Mouse (Mus musculus) cerebellum, adult 8-10 months (tissue): ENCODE data around the gene Rcor1.

Source experiments
- DNase-seq: peaks from one replicate; pipeline ENCODE4 v3.0.0; 2022

The Rcor1 gene

DNA sequence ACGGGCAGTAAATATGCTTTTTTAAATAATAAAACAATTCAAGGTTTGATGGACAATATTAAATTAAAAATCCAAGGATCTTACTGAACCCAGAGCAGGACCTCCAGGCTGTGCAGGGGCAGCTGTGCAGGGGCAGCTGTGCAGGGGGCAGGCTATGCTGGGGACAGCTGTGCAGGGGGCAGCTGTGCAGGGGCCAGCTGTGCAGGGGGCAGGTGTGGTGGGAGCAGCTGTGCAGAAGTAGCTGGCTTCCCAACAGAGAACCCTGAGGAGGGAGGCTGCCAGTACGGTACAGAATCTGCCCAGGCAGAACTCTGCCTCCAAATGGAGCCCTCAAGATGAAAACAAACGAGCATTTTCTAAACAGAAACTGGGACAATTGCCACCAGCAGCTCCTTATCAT, 96.8 kb downstream of the Rcor1 start:
- DNase-seq = no peak

DNA sequence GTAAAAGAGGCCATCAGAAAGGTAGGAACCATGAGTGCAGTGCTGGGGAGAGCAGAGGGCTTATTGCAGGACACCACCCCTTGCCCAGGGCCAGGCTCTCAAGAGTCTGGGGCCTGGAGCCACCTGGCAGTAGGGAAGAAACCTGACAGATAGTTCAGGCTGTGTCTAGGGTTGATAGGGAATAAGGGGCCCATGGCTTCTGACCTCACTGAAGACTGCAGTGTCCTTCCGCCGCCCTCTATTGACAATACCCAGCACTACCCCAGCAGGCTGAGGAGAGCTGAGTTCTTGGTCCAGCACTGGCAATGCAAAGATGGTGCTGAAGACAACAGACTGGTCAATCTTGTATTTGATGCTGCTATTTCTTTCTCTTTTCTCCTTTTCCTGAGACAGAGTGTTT, 97.9 kb downstream of the Rcor1 start:
- no peak for DNase-seq

DNA sequence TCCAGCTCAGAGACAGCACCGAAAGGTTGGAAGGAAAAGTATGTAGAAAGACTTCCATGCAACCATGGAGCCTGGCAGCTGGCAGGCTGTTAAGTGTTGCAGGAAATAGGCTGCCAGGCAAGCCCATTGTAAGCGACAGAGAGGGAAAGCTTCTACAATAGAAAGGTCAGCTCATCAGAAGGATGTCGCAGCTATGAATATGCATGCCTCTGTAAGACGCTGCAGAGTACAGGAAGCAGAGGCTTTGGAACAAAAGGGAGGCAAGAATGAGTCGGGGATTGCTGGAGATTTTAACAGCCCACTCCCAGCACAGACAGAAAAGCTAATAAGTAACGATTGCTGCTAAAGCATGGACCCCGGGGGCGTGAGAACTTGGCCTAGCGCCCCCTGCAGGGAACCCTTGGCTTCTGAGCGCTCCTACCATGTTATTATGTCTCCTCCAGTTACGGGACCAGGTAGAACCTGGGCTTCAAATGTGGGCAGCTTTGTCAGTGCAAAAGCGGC, 103.9 kb downstream of the Rcor1 start:
- no peak for DNase-seq

DNA sequence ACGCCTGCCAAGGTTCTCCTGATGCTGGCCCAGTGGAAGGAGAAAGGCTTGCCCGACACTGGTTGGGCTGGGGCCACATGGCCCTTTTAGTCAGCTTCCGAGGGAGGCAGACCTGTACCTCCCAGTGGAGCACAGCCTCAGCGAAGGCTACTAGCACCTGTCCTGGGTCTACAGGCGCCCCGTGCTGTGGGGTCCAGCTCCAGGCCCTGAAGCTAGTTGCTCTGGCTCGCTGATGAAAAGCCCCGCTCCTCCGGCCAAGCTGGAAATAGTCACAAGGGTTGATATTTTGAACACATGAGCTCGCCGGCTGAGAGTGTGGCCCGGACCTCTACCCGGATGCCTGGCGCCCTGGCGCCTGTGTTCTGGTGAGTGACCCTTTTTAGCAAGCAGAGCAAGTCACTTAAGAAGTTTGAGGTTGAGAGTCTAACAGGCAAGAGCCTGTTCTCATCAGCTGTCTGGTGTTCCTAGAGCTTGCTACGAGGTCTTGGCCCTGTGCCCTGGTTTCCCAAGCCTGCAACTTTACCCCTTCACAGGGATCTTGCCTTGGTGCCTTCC, 104.4 kb downstream of the Rcor1 start:
- no peak for DNase-seq

DNA sequence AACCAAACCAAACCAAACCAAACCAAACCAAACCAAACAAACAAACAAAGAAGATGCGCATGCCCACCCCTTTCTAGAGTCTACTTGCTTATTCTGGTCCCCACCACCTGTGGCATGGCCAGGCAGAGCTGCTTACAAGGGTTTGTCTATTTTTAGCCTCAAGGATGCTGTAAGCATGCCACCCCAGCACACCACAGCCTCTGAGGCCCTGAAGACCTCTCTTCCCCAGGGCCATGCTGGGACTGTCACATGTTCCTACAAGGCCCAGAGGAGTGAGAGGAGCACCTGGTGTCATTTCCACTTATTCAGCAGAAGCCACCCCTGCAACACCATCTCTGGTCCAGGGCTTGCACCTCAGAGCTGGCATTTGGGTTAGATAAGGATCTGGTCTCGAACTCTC, 105.4 kb downstream of the Rcor1 start:
- no peak for DNase-seq

DNA sequence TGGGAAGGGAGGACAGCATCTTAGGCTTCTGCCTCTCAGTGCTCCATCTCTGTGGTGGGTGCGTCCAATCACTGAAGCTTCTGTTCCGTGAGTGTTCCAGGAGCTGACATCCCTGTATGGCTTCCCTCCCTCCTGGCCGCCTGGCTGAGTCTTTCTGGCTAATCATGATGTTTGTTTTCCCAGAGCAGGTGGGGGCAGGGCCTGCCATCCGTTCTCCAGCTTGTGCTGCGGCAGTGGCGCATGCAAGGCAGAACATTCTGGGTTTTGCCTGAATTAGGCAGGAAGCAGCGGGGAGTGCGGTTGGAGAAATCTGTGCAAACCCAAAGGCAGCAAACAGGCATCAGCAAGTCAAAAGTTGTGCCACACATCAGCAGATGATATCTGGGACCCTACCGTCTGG, 106.1 kb downstream of the Rcor1 start:
- no peak for DNase-seq

DNA sequence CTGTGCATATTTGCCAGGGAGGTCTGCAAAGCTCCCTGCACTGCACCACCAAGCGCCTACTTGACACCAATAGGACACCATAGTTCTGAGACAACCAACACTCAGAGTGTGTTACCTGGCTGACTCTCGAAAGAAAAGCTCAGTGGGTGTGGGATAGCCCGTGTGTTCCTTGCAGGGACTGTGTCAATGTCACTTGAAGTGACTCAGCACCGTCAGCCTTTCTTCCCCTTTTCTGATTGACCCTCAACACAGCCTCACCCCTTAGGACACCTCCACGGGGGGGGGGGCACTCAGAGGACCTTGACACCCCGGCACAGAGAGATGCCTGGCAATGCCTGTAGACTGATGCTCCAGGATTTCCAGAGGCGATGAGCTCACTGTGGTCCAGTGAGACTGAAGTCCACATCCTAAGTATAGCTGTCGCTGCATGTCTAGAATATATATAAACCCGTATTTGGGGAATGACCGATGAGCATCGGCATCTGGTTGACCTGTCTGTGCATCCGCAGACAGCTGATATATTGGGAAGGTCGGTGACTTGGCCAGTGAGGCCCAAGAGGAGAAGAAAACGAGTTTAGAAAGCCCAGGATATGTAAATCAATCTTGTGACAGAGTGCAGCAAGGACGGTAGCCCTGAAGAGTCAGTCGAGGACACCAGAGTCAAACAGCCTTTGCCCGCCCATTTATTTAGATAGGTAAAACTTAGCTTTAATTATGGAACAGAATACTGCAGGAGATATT, 110.5 kb downstream of the Rcor1 start:
- no peak for DNase-seq

DNA sequence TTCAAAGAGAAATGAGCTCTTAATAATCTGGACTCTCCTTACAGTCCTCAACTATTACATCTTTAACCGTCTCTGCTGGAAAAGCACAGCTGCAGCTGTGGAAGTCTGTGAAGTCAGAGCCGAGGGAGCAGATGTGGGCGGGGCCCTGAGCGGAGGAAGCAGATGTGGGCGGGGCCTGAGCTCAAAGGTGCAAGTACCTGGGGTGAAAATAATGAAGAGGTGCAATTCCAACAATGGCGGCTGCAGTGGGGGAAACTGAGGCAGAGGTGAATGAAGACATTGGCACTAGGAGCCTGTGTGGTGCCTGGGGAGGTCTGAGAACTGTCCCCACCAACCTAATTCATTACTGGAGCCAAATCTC, 111.1 kb downstream of the Rcor1 start:
- DNase-seq = no peak

DNA sequence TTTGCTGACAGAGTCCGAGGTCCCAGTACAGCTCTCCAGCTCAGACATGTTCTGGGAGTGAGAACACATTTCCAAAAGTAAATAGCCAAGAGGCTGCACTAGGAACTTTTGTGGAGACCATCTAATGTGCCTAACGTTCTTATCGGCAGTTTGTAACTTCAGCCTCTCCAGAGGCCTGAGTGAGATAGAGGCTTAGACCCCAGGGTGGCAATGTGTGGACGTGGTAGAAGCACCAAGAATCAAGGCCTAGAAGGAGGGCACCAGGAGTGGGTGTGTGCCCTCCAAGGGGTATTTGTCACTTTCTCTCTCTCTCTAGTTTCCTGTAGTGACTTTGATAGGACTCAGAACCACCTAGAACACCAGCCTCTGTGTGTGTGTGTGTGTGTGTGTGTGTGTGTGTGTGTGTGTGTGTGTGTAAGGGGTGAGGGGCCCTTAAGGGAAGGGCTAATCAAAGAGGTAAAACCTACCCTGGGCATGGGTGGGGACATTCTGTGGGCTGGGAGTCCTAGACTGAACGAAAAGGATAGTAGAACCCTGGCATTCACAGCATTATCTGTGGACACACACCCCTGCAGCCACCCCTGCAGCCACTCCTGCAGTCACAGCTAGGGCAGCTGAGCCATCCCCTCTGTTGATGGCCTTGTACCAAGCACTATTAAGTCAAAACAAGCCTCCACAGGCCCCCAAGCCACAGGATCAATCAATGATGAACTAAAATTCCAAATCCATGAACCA, 112.4 kb downstream of the Rcor1 start:
- no peak for DNase-seq

DNA sequence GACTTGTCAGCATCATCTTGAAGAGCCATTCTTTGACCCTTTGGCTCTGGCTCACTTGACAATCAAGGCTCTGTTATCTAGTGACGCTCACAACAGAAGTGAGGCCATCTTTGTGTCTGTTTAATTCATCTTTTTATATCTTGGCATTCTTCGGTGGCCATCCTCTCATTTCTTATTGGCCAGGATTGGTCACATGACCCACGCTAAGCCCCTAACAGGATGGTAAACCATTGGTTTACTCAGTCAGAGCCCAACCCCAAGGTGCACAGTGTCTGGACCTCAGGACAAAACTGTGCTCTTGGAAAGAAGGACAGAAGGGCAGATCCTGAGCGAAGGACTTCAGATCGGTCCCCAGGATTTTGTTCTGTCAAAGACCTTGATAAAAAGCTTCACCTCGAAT, 113.4 kb downstream of the Rcor1 start:
- DNase-seq = no peak

DNA sequence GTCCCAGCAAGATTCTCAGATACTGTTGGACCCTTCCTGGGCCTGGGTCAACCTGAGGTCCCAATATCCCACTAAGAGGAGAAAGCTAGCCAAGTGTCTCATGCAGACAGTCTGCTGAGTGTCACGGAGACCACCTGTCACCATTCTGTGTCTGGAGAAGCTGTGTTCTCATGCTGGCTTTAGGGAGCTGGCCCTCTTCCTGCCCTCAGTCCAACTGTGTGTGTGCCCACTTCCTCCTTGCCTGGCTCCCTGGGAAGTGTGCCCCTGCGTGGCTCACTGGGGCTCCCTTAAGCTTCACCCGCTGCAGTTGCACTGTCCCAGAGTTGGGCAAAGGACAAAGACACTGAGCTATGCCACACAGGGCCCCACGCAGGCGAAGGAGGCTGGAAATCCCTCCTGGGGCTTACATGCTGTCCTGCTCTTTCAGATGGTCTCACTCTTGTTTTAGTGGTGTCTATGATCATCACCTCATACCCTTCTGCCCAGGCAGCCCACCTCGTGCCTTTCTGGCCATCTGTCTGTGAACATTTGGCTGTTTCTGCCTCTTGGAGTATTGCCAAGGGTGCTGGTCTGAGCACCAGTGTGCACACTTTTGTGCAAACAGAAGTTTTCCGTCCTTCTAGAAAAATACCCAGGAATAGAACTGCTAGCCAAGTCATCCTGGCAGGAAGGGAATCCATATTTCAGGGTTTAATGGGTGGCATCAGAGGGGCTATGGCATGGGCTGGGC, 114.0 kb downstream of the Rcor1 start:
- DNase-seq = peak; percentile 34

DNA sequence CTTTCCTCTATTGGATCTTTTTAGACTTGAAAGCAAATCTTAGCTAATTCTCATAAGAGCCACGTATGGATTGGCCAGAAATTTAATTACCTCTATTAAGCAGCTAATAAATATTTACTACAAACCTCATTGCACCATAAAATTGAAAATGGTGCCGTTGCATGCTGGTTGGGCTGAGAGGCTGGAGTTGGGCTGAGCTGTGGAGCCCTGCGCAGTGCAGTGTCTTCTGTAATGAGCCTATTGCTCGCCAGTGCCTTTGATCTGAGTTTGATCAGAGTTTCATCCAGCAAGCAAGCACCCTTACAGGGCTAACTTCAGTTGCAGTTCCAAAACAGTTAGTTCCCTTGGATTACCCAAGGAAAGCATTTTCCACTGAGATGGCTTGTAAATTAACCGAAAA, 114.8 kb downstream of the Rcor1 start:
- DNase-seq = no peak

DNA sequence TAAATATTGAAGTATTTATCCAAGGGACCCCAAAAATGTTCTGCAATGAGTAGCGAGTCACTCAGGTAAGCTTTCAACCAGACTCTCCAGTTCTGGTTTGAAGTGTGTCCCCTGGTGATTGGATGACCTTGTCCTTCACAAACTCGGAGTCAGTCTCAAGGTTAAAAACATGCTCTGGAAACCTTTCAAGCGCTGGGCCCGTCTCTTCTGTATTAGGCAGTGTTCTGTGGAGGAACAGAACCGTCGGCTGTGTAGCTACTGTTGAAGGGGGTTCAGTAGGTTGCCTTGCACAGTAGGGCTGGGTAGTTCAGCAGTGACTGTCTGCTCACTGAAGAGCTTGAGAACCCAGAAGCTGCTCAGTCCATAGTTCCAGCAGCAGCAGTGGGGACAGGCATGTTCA, 115.5 kb downstream of the Rcor1 start:
- DNase-seq = no peak

DNA sequence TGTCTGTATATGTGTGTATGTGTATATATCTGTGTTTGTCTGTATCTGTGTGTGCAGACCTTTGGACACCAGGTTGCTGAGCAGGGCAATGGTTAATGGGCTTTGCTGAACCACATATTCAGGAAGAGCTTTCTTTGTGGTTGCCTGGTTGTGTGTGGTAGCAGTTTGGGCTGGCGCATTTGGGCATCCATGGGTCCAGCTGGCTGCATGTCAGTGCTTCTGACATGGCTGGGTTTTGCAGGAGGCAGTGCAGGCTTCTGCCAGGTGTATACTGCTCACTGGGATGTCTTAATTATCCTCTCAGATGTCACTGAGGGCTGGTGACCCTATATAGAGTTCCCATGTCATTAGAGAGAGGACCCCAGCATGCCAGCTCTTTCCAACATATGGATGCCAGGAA, 116.6 kb downstream of the Rcor1 start:
- no peak for DNase-seq

DNA sequence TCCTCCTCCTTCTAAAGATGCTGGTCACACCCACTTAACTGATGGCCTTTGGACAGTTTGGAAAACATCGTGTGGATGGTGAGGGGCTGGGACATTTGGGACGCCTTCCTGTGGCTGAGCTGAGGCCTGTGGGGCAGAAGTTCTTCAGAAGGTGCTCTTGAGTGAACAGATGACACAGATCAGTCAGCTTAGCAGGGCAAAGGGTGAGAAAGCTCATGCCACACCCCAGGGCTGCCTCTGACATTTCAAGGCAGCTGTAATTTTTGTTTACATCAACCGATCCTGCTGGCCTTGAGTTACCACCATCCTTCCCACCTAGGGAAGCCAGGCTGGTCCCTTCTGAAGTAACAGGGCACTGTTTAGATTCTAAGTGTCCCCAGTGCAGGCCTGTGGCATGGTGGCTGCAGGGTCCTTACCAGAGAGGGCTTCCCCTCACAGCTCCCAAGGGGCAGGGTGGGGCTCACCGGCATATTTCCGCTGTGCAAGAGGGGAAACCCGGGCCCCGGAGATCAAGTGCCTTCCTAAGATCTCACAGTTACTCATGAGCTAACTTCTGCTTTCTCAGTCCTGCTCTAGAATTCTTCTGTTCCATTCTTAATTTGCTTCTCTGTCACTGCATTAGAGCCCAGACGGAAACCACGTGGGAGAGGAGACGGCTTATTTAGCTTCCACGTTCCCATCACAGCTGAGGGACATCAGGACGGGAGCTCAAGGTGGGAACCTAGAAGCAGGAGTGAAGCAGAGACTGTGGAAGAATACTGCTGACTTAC, 120.7 kb downstream of the Rcor1 start:
- no peak for DNase-seq

DNA sequence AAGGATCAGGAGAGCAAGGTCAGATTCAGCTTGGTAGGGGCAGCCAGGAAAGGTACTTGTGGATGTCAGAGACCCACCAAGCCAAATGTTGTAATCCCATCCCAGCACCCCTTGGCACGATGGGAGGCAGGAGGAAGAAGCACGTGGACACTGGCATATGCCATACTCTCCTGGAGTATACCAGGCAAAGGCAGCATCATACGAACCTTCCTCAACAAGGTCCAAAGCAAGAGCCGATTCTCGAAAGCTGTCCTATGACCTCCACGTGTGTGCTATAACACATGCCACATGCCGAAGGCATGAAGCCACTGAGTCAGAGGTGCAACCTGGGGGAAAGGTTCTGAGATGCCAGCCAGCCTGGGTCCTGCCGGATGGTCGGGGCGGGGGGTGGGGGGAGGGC, 121.7 kb downstream of the Rcor1 start:
- DNase-seq = no peak

DNA sequence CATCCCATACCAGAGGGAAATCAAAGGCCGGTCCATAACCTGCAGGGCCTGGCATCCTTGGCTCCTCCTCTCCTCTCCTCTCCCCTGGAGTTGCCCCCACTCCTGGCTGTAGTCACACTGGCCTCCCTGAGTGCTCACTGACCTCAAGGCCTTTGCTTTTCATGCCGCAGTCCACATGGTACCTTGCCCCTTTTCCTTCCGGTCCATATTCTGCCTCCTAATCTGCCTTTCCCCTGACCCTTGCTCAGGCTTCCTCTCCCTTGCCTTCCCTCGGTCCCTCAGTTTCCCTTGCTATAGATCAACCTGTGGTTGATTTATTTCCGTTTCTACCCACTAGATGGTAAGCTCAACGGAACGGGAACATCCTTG, 122.8 kb downstream of the Rcor1 start:
- DNase-seq = no peak

DNA sequence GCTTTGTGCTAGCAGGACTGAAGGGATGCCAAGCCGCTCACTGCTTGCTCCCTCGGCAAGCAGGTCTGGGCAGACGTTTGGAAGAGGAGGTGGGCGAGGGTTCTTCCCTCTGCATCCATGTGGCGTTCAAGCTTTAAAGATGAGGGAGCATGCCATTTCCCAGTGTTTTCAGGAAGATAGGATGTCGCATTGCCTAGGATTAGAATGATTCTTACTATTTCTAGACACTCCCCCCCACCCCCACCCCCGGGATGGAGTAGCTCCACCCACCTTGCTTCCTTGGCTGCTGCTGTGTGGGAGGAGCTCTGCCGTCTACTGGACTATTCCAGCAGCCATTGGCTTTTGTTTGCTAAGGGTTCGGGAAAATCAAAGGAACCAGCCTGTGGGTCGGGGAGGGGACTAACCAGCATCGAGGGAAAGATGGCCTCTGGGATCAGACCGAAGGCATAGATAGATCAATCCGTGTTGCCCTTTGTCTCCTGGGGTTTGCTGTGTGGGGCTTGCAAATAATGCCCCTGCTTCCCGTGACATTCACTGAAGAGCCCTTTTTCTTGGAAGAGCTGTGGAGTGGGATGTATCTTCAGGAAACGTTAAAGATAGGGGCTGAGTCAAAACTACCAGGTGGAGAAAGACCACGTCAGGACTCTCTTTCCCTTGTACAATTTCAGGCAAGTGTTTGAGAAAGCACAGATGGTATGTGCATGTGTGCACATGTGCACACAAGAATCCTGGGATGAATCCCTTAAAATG, 123.3 kb downstream of the Rcor1 start:
- DNase-seq = no peak

DNA sequence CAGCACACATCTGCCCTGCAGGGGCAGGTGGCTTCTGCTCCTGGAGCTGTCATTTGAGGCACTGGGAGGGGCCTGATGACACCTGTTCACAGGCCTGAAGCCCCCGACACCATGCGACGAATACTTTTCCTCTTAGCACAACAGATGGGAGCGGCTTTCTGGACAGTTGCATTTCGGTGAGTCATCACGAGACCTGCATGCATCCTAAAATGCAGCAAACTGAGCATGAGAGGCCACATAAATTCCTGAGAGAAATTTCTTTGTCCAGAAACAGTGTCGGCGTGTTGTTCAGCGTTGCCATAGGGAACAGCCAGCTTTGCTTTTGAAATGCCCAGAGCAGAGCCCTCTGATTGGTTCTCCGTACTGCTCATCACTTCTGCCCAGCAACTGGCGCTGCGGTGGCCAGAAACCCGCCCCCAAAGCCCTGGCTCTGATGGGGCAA, 125.2 kb downstream of the Rcor1 start:
- DNase-seq = peak; percentile 78

DNA sequence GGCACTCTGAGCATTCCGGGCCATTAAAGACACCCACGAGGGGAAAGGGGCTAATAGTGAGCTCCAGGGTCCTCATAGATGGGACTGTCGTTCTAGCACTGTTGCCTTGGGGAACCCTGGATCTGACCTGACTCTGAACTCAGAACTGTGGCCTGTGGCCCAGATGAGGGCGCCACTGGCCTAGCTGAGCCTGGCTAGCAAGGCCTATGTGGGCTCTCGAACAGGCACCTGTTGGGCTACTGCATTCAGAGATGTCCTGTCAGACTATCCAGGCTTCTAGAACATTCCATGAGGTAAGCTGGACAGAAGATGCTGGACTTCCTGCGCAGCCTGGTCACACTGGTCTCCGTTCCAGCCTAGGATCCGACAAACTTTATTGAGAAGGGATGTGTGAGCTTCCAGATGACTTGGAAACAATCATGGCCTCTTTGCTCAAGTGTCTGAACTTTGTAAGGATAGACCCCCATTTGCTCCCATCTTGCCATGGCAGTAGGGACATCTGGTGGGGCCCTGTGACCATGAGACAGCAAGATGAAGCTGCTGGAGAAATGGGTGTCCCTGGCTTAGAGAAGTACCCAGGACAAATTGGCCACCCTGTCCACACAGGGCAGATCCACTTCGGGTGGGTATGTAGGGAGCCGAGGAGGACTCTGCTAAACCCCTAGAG, 126.1 kb downstream of the Rcor1 start:
- peak; percentile 43 for DNase-seq
